Mouse (Mus musculus): ENCODE results near the gene Nfasc.

GRCm38 (mm10) chr1:132624466-132624865 lies 117.1 kb downstream of the Nfasc start:
- TF ChIP-seq CTCF (IDR thresholded peaks at IDR 0.05), result no peak
- TF ChIP-seq EP300 (IDR thresholded peaks at IDR 0.05), result no peak
